In genomic region chr5:134445895-134446294, GRCm38 (mm10) we compare ENCODE assay signal across 9 mouse cellular contexts. TPM values are rescaled to one million over a fixed set of nuclear protein-coding genes. Genes with fewer than 3 reads are reported as not detected.
DNase-seq lines count a peak whose midpoint lies in the region; ATAC-seq and TF ChIP-seq lines count a peak whose summit lies in the region.
"Had no signal": no experiment of that assay in that cellular context is flagged by ENCODE, and none has a peak within 500 bp of the region (broad histone marks: within the 10 kb centered on the region; RNA-seq: fewer than 3 reads in every experiment).

No protein-coding gene starts in this region.

- H3K27me3 ChIP-seq in heart, embryonic 11.5 days (ENCODE audit: control insufficient read depth, insufficient read depth, low read length) = no peaks in the 10 kb centered on the region
- no peaks in the 10 kb centered on the region for H3K27me3 ChIP-seq in lung, embryonic 16.5 days (ENCODE audit: control insufficient read depth, insufficient read depth, low read depth, low read length)
- no peaks in the 10 kb centered on the region for H3K27me3 ChIP-seq in embryonic facial prominence, embryonic 14.5 days (replicated peaks; ENCODE audit: control insufficient read depth, insufficient read depth, low read length)
- no peaks in the 10 kb centered on the region for H3K27me3 ChIP-seq in neural tube, embryonic 13.5 days
- H3K27me3 ChIP-seq in hindbrain, embryonic 14.5 days (ENCODE audit: control insufficient read depth, insufficient read depth, low read length) = no peaks in the 10 kb centered on the region

- peak overlapping the region; percentile 56; the same call in 1 of the 2 replicates for H3K9ac ChIP-seq in heart, embryonic 11.5 days (ENCODE audit: low read depth, low read length)
- 0 out of 2 replicates have a peak overlapping the region, but pooled peaks have one; percentile 24 for H3K9ac ChIP-seq in lung, embryonic 16.5 days (ENCODE audit: low read length)
- peak overlapping the region; percentile 31; the same call in 1 of the 2 replicates for H3K9ac ChIP-seq in embryonic facial prominence, embryonic 14.5 days (ENCODE audit: low read depth, low read length)
- no peak overlapping the region for H3K9ac ChIP-seq in neural tube, embryonic 13.5 days
- no peak overlapping the region for H3K9ac ChIP-seq in hindbrain, embryonic 14.5 days

- no peak overlapping the region for H3K4me3 ChIP-seq in heart, embryonic 11.5 days (ENCODE audit: low read depth, low read length)
- no peak overlapping the region for H3K4me3 ChIP-seq in lung, embryonic 16.5 days (ENCODE audit: low read length)
- no peak overlapping the region for H3K4me3 ChIP-seq in lung, adult 2 months (replicated peaks; ENCODE audit: extremely low read depth, low read depth, low read length)
- no peak overlapping the region for H3K4me3 ChIP-seq in embryonic facial prominence, embryonic 14.5 days (ENCODE audit: low read depth, low read length)
- no peak overlapping the region for H3K4me3 ChIP-seq in neural tube, embryonic 13.5 days
- no peak overlapping the region for H3K4me3 ChIP-seq in hindbrain, embryonic 14.5 days (replicated peaks; ENCODE audit: low read length)
- H3K4me3 ChIP-seq: layer of hippocampus, adult 2 months had no signal

- DNase-seq in heart, postnatal 10 days = no peak
- no peak for DNase-seq in lung, adult 2 months
- DNase-seq in embryonic facial prominence, embryonic 14.5 days (ENCODE audit: low spot score) = peak; percentile 70
- DNase-seq in natural killer cell, adult 2 months (ENCODE audit: low spot score in 2 of 2) = no peak
- no peak for DNase-seq in hindbrain, embryonic 14.5 days (ENCODE audit: low spot score)

- no peak for TF ChIP-seq CTCF in lung, adult 2 months (IDR thresholded peaks at IDR 0.05; ENCODE audit: insufficient read depth, low read length)

- WGBS in heart, embryonic 11.5 days (ENCODE audit: insufficient replicate concordance) = 22% methylated on average over 10 of the region's 10 CpGs
- WGBS in lung, embryonic 16.5 days = 8% methylated on average over 10 of the region's 10 CpGs
- WGBS in lung, adult 2 months = 32% methylated on average over 10 of the region's 10 CpGs
- WGBS in embryonic facial prominence, embryonic 14.5 days = 14% methylated on average over 10 of the region's 10 CpGs
- 59% methylated on average over 10 of the region's 10 CpGs for WGBS in neural tube, embryonic 13.5 days
- WGBS in hindbrain, embryonic 14.5 days = 66% methylated on average over 10 of the region's 10 CpGs

- H3K4me1 ChIP-seq in heart, embryonic 11.5 days (ENCODE audit: control insufficient read depth, insufficient read depth, low read length) = peaks cover 30% of the 10 kb centered on the region
- H3K4me1 ChIP-seq in lung, embryonic 16.5 days (replicated peaks; ENCODE audit: control insufficient read depth, insufficient read depth, low read length) = peaks cover 24% of the 10 kb centered on the region
- H3K4me1 ChIP-seq in lung, adult 2 months (ENCODE audit: control insufficient read depth, insufficient read depth, low read length) = no peaks in the 10 kb centered on the region
- H3K4me1 ChIP-seq in embryonic facial prominence, embryonic 14.5 days (ENCODE audit: control insufficient read depth, insufficient read depth, low read length) = peaks cover 17% of the 10 kb centered on the region
- peaks cover 21% of the 10 kb centered on the region for H3K4me1 ChIP-seq in neural tube, embryonic 13.5 days (replicated peaks)
- H3K4me1 ChIP-seq in hindbrain, embryonic 14.5 days (replicated peaks; ENCODE audit: control insufficient read depth, insufficient read depth, low read length) = no peaks in the 10 kb centered on the region; the same call in 1 of the 2 replicates

- intact Hi-C loops in heart, postnatal 10 days (cut with DNase I) = no loop called here

- peaks cover 5% of the 10 kb centered on the region; the same call in 1 of the 2 replicates for H3K36me3 ChIP-seq in heart, embryonic 11.5 days (ENCODE audit: control insufficient read depth, insufficient read depth, low read length)
- H3K36me3 ChIP-seq in lung, embryonic 16.5 days (ENCODE audit: control insufficient read depth, insufficient read depth, low read length) = no peaks in the 10 kb centered on the region
- H3K36me3 ChIP-seq in embryonic facial prominence, embryonic 14.5 days (ENCODE audit: control insufficient read depth, insufficient read depth, low read length) = peaks cover 33% of the 10 kb centered on the region; the same call in 1 of the 2 replicates
- peaks cover 23% of the 10 kb centered on the region for H3K36me3 ChIP-seq in neural tube, embryonic 13.5 days
- H3K36me3 ChIP-seq in hindbrain, embryonic 14.5 days (replicated peaks; ENCODE audit: control insufficient read depth, insufficient read depth) = peaks cover 9% of the 10 kb centered on the region; the same call in 1 of the 2 replicates

- H3K9me3 ChIP-seq in heart, embryonic 11.5 days (replicated peaks; ENCODE audit: control insufficient read depth, low read length) = peaks cover 4% of the 10 kb centered on the region
- 0 out of 2 replicates have a peak, but pooled peaks cover 4% of the 10 kb centered on the region for H3K9me3 ChIP-seq in lung, embryonic 16.5 days (ENCODE audit: control insufficient read depth, low read length)
- no peaks in the 10 kb centered on the region; the same call in 1 of the 2 replicates for H3K9me3 ChIP-seq in embryonic facial prominence, embryonic 14.5 days (ENCODE audit: control insufficient read depth, low read length)
- 0 out of 2 replicates have a peak, but pooled peaks cover 2% of the 10 kb centered on the region for H3K9me3 ChIP-seq in neural tube, embryonic 13.5 days
- H3K9me3 ChIP-seq in hindbrain, embryonic 14.5 days (ENCODE audit: control insufficient read depth, low read length) = 0 out of 2 replicates have a peak, but pooled peaks cover 4% of the 10 kb centered on the region

- peak overlapping the region; percentile 89 for H3K27ac ChIP-seq in heart, embryonic 11.5 days (ENCODE audit: low read depth, low read length)
- H3K27ac ChIP-seq in lung, embryonic 16.5 days (ENCODE audit: low read length) = peak overlapping the region; percentile 85
- peak overlapping the region; percentile 64 for H3K27ac ChIP-seq in embryonic facial prominence, embryonic 14.5 days (replicated peaks; ENCODE audit: low read depth, low read length)
- no peak overlapping the region for H3K27ac ChIP-seq in neural tube, embryonic 13.5 days (replicated peaks)
- H3K27ac ChIP-seq in hindbrain, embryonic 14.5 days = no peak overlapping the region
- H3K27ac ChIP-seq: layer of hippocampus, adult 2 months had no signal

- peak; percentile 42; the same call in 1 of the 2 replicates for ATAC-seq in heart, embryonic 11.5 days (replicated peaks; ENCODE audit: insufficient number of reproducible peaks, low FRiP score, low TSS enrichment)
- peak; percentile 39 for ATAC-seq in lung, embryonic 16.5 days (ENCODE audit: low read depth)
- ATAC-seq in embryonic facial prominence, embryonic 14.5 days (ENCODE audit: low read depth) = peak; percentile 64
- ATAC-seq in neural tube, embryonic 13.5 days (ENCODE audit: low read depth) = peak; percentile 21; the same call in 1 of the 2 replicates
- ATAC-seq in hindbrain, embryonic 14.5 days (ENCODE audit: low FRiP score) = no peak

- TF ChIP-seq POLR2A in lung, adult 2 months (IDR thresholded peaks at IDR 0.05; ENCODE audit: borderline replicate concordance, extremely low read depth, low read depth, low read length) = no peak

- H3K4me2 ChIP-seq in heart, embryonic 11.5 days = peak overlapping the region; percentile 48
- H3K4me2 ChIP-seq in lung, embryonic 16.5 days (ENCODE audit: low read depth, low read length) = no peak overlapping the region
- peak overlapping the region; percentile 31 for H3K4me2 ChIP-seq in embryonic facial prominence, embryonic 14.5 days (ENCODE audit: low read depth, low read length)
- no peak overlapping the region for H3K4me2 ChIP-seq in neural tube, embryonic 13.5 days
- H3K4me2 ChIP-seq in hindbrain, embryonic 14.5 days (replicated peaks) = no peak overlapping the region

RNA-seq across cellular contexts. Expression of gene Gtf2ird1, which starts 10.6 kb away (rescaled TPM):
- polyA plus RNA-seq in heart, embryonic 11.5 days (2014; fragmentation: Nextera tagmentation; extraction: Ambion mirVana) = 49.0 and 55.7 TPM in 2 replicates
- total RNA-seq in heart, postnatal 10 days (2021) = 10 to 100 TPM; 43.3 to 45.5 TPM
- 58.8 and 67.5 TPM in 2 replicates for polyA plus RNA-seq in lung, embryonic 16.5 days (2015; fragmentation: Nextera tagmentation; extraction: Ambion mirVana)
- 16.8 and 23.4 TPM in 2 replicates for polyA plus RNA-seq in lung, adult 2 months (2012; rRNA removed)
- 80.3 and 91.2 TPM in 2 replicates for polyA plus RNA-seq in embryonic facial prominence, embryonic 14.5 days (2014; fragmentation: Nextera tagmentation; extraction: Ambion mirVana)
- polyA plus RNA-seq in neural tube, embryonic 13.5 days (2015; fragmentation: Nextera tagmentation; extraction: Ambion mirVana) = 63.1 and 85.8 TPM in 2 replicates
- polyA plus RNA-seq in hindbrain, embryonic 14.5 days (2014; fragmentation: Nextera tagmentation; extraction: Ambion mirVana) = 57.1 and 57.3 TPM in 2 replicates

Comparison
In these comparisons a context has a peak if more than half of its experiments do, and no peak if none do; other contexts are left out.
1. H3K27ac ChIP-seq: peak in heart, embryonic 11.5 days (single experiment), lung, embryonic 16.5 days (single experiment) and embryonic facial prominence, embryonic 14.5 days (single experiment); none in neural tube, embryonic 13.5 days (single experiment) and hindbrain, embryonic 14.5 days (single experiment).
2. H3K4me2 ChIP-seq: peak in heart, embryonic 11.5 days (single experiment) and embryonic facial prominence, embryonic 14.5 days (single experiment); none in lung, embryonic 16.5 days (single experiment), neural tube, embryonic 13.5 days (single experiment) and hindbrain, embryonic 14.5 days (single experiment).
3. H3K9ac ChIP-seq: peak in heart, embryonic 11.5 days (single experiment), lung, embryonic 16.5 days (single experiment) and embryonic facial prominence, embryonic 14.5 days (single experiment); none in neural tube, embryonic 13.5 days (single experiment) and hindbrain, embryonic 14.5 days (single experiment).